Mouse (Mus musculus) CD8-positive naive resting alpha-beta T cell, adult 57 days (primary cell): ENCODE results near the gene 2610042L04Rik. TPM values are rescaled to one million over a fixed set of nuclear protein-coding genes. Genes with fewer than 3 reads are reported as not detected.

Source experiments
- total RNA-seq: library from RNA; stranded (reverse); gene quantifications from one replicate; pipeline ENCODE4 v1.2.4, GENCODE M21; 2023

2610042L04Rik gene
- not detected for total RNA-seq

GRCm38 (mm10) chr14:4334476-4335080 lies at the start of gene 2610042L04Rik:
Gene 2610042L04Rik (plus strand): TSS chr14:4334763.

GRCm38 (mm10) chr14:4316983-4317382 lies 17.6 kb upstream of the 2610042L04Rik start, which contains the start of gene Gm3149:
Gene Gm3149 (plus strand): TSS chr14:4317283.

GRCm38 (mm10) chr14:4397226-4397625 lies 62.7 kb downstream of the 2610042L04Rik start, which contains the start of gene Gm3159:
Gene Gm3159 (plus strand): TSS chr14:4397526.

Other genes with a start within 250 kb of the 2610042L04Rik start
- gene Gm8108, start 224.2 kb upstream of the 2610042L04Rik start, total RNA-seq: not detected
- gene Gm3127, start 169.7 kb upstream of the 2610042L04Rik start, total RNA-seq: not detected
- not detected for gene Gm2974, start 152.2 kb upstream of the 2610042L04Rik start, total RNA-seq
- not detected for gene Gm3138, start 85.1 kb upstream of the 2610042L04Rik start, total RNA-seq
- gene Gm3149, start 17.5 kb upstream of the 2610042L04Rik start, total RNA-seq: not detected
- not detected for gene Gm3159, start 62.8 kb downstream of the 2610042L04Rik start, total RNA-seq
- not detected for gene Gm3164, start 80.7 kb downstream of the 2610042L04Rik start, total RNA-seq
- 3.4 TPM for gene Gm3173, start 96.2 kb downstream of the 2610042L04Rik start, total RNA-seq
- gene Gm3182, start 147.0 kb downstream of the 2610042L04Rik start, total RNA-seq: not detected
- not detected for gene Gm3047, start 220.6 kb downstream of the 2610042L04Rik start, total RNA-seq